Mouse (Mus musculus): ENCODE measurements around the gene Hs6st1.

- TF ChIP-seq ZNF384 (IDR thresholded peaks at IDR 0.05; ENCODE audit: low read depth, low read length) (no peak), CHD2 (IDR thresholded peaks at IDR 0.05; ENCODE audit: low read depth, low read length) (no peak)
These were observed 27.4 kb downstream of the Hs6st1 start for GRCm38 (mm10) chr1:36095423-36096272.

All from ES-E14 (cell line).